Mouse (Mus musculus): Measurements from ENCODE around the gene Gm17387. TPM values are rescaled to one million over a fixed set of nuclear protein-coding genes. Genes with fewer than 3 reads are reported as not detected.

Gm17387 gene
- polyA plus RNA-seq, 1 experiment from 2014 or later, result not detected

GRCm38 (mm10) chr7:141056976-141057375 lies 28.0 kb downstream of the Gm17387 start:
- ATAC-seq (ENCODE audit: low read depth), result no peak
- Histone ChIP-seq H3K4me3 (no peak overlapping the region), H3K4me2 (no peak overlapping the region), H3K27ac (replicated peaks) (no peak overlapping the region), H3K9me3 (no peaks in the 10 kb centered on the region), H3K4me1 (replicated peaks) (peaks cover 21% of the 10 kb centered on the region), H3K27me3 (no peaks in the 10 kb centered on the region), H3K9ac (no peak overlapping the region), H3K36me3 (0 out of 2 replicates have a peak, but pooled peaks cover 4% of the 10 kb centered on the region)
- WGBS, result 89% methylated on average over 6 of the region's 6 CpGs

GRCm38 (mm10) chr7:141057541-141057940 lies 28.6 kb downstream of the Gm17387 start:
- no peak overlapping the region for H3K27ac ChIP-seq (replicated peaks)
- H3K36me3 ChIP-seq, result 0 out of 2 replicates have a peak, but pooled peaks cover 4% of the 10 kb centered on the region
- ATAC-seq (ENCODE audit: low read depth), result no peak
- H3K9ac ChIP-seq, result no peak overlapping the region
- no peak overlapping the region for H3K4me3 ChIP-seq
- peaks cover 27% of the 10 kb centered on the region for H3K4me1 ChIP-seq (replicated peaks)
- 92% methylated on average over 1 of the region's 1 CpGs for WGBS
- no peak overlapping the region for H3K4me2 ChIP-seq
- H3K9me3 ChIP-seq, result no peaks in the 10 kb centered on the region
- H3K27me3 ChIP-seq, result no peaks in the 10 kb centered on the region

- no peak overlapping the region for H3K4me3 ChIP-seq
- 92% methylated on average over 14 of the region's 14 CpGs for WGBS
- H3K9me3 ChIP-seq, result no peaks in the 10 kb centered on the region
- H3K9ac ChIP-seq, result no peak overlapping the region
- H3K4me2 ChIP-seq, result no peak overlapping the region
- H3K36me3 ChIP-seq, result peaks cover 8% of the 10 kb centered on the region
- no peaks in the 10 kb centered on the region for H3K27me3 ChIP-seq
- ATAC-seq (ENCODE audit: low read depth), result no peak
- H3K27ac ChIP-seq (replicated peaks), result no peak overlapping the region
- peaks cover 38% of the 10 kb centered on the region for H3K4me1 ChIP-seq (replicated peaks)
Observed at GRCm38 (mm10) chr7:141058601-141059341, 29.8 kb downstream of the Gm17387 start.

DNA sequence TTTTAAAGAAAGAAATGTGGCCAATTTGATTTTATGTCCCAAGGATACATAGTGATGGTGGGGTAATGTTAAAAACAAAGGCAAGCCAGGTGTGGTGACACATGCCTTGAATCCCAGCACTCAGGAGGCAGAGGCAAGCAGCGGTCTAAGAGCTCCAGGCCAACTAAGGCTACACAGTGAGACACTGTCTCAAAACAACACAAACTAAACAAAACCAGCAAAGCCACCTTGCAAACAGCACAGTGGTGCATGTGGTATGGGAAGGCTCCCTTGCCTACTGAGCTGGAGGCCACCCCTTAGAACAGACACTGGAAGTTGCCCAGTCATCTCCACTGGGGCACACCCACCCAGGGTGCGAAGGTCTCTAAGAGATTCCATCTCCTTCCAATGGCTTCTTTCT lies 31.0 kb downstream of the Gm17387 start:
- Histone ChIP-seq H3K27ac (replicated peaks) (peak overlapping the region; percentile 94), H3K9ac (peak overlapping the region; percentile 98), H3K9me3 (no peaks in the 10 kb centered on the region), H3K4me2 (peak overlapping the region; percentile 75), H3K27me3 (no peaks in the 10 kb centered on the region), H3K4me1 (replicated peaks) (peaks cover 38% of the 10 kb centered on the region), H3K36me3 (peaks cover 19% of the 10 kb centered on the region), H3K4me3 (peak overlapping the region; percentile 90)
- 69% methylated on average over 2 of the region's 2 CpGs for WGBS
- peak; percentile 6; the same call in 1 of the 2 replicates for ATAC-seq (ENCODE audit: low read depth)

GRCm38 (mm10) chr7:141060426-141061242 lies 31.7 kb downstream of the Gm17387 start, which contains the start of gene B4galnt4:
B4galnt4 (plus strand) TSS chr7:141061104.
- ATAC-seq (ENCODE audit: low read depth), result peak; percentile 99
- peak within 1 kb of the TSS; percentile 75 for H3K4me2 ChIP-seq
- H3K4me3 ChIP-seq, result peak within 1 kb of the TSS; percentile 90
- H3K4me1 ChIP-seq (replicated peaks), result peaks cover 38% of the 10 kb centered on the region
- peak within 1 kb of the TSS; percentile 94 for H3K27ac ChIP-seq (replicated peaks)
- no peaks in the 10 kb centered on the region for H3K27me3 ChIP-seq
- peak within 1 kb of the TSS; percentile 98 for H3K9ac ChIP-seq
- peaks cover 26% of the 10 kb centered on the region for H3K36me3 ChIP-seq
- H3K9me3 ChIP-seq, result no peaks in the 10 kb centered on the region
- under 1% methylated on average over 68 of the region's 72 CpGs for WGBS

- Histone ChIP-seq H3K4me1 (replicated peaks) (peaks cover 38% of the 10 kb centered on the region), H3K9ac (peak overlapping the region; percentile 98), H3K9me3 (no peaks in the 10 kb centered on the region), H3K27me3 (no peaks in the 10 kb centered on the region), H3K36me3 (peaks cover 29% of the 10 kb centered on the region), H3K27ac (replicated peaks) (peak overlapping the region; percentile 94), H3K4me2 (peak overlapping the region; percentile 75), H3K4me3 (peak overlapping the region; percentile 90)
- under 1% methylated on average over 37 of the region's 37 CpGs for WGBS
- ATAC-seq (ENCODE audit: low read depth), result peak; percentile 74
Observed at GRCm38 (mm10) chr7:141061269-141061692, 32.4 kb downstream of the Gm17387 start.

DNA sequence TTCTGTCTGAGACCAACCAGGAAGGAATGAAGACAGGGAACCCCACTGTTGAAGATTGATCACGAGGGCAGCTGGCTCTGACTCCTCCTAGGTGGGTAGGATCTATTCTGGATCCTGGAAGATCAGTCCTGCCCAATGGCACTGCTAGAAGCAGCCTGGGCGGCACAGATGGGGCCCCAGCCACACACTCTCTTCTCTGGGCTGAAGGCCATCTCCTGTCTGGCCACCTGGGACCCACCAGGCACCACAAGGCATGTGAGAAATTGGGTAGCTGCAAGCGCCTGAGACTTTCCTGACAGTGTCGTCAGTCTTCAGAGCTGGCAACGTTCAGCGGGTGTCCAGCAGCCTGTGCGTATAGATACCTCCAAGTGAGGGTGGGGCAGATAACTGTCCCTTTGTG lies 33.6 kb downstream of the Gm17387 start:
- H3K9ac ChIP-seq, result peak overlapping the region; percentile 98
- ATAC-seq (ENCODE audit: low read depth), result no peak
- no peak overlapping the region for H3K27ac ChIP-seq (replicated peaks)
- no peaks in the 10 kb centered on the region for H3K27me3 ChIP-seq
- H3K4me2 ChIP-seq, result peak overlapping the region; percentile 75
- no peaks in the 10 kb centered on the region for H3K9me3 ChIP-seq
- WGBS, result 69% methylated on average over 7 of the region's 7 CpGs
- peak overlapping the region; percentile 90; the same call in 1 of the 2 replicates for H3K4me3 ChIP-seq
- peaks cover 41% of the 10 kb centered on the region for H3K36me3 ChIP-seq
- peaks cover 38% of the 10 kb centered on the region for H3K4me1 ChIP-seq (replicated peaks)

DNA sequence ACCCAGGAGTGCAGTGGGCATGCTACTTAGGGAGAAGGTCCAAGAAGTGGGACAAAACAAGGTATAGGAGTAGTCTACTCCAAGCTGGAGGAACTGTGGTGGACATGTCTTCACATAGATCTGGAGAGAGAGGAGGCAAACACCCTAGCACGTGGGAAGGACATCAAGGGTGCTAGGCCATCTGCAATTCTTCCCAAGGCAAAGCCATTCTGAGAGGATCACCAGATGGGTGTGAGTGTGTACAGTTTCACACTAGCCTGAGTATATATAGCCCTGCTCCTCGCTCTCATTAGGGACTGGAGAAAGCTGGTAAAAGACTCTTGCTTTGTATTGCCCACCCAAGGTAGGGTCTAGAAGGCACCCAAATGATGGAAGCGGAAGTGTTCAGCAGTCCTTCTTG lies 34.4 kb downstream of the Gm17387 start:
- H3K36me3 ChIP-seq, result peaks cover 50% of the 10 kb centered on the region
- 0 out of 2 replicates have a peak overlapping the region, but pooled peaks have one; percentile 23 for H3K9ac ChIP-seq
- no peaks in the 10 kb centered on the region for H3K9me3 ChIP-seq
- WGBS, result 82% methylated on average over 3 of the region's 3 CpGs
- H3K4me3 ChIP-seq, result no peak overlapping the region
- H3K4me1 ChIP-seq (replicated peaks), result peaks cover 38% of the 10 kb centered on the region
- no peak for ATAC-seq (ENCODE audit: low read depth)
- H3K4me2 ChIP-seq, result no peak overlapping the region
- no peak overlapping the region for H3K27ac ChIP-seq (replicated peaks)
- H3K27me3 ChIP-seq, result no peaks in the 10 kb centered on the region

DNA sequence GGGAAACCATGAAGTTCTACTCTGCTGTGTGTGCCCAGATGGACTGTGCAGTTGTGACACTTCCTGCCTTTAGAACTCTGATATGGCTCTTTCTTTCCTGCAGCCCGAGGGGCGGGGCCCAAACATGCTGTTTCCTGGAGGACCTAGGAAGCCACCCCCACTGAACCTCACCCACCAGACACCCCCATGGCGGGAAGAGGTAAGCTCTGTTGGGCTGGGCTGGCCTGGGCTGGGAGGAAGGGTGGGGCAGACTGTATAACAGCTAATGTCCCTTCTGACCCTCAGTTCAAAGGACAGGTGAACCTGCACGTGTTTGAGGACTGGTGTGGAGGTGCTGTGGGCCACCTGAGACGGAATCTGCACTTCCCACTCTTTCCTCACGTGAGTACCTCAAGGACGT lies 35.2 kb downstream of the Gm17387 start:
- Histone ChIP-seq H3K27me3 (no peaks in the 10 kb centered on the region; the same call in 1 of the 2 replicates), H3K4me1 (replicated peaks) (peaks cover 38% of the 10 kb centered on the region), H3K9me3 (no peaks in the 10 kb centered on the region), H3K9ac (no peak overlapping the region), H3K4me3 (no peak overlapping the region), H3K27ac (replicated peaks) (no peak overlapping the region), H3K36me3 (peaks cover 56% of the 10 kb centered on the region), H3K4me2 (no peak overlapping the region)
- WGBS, result 91% methylated on average over 7 of the region's 7 CpGs
- no peak for ATAC-seq (ENCODE audit: low read depth)

DNA sequence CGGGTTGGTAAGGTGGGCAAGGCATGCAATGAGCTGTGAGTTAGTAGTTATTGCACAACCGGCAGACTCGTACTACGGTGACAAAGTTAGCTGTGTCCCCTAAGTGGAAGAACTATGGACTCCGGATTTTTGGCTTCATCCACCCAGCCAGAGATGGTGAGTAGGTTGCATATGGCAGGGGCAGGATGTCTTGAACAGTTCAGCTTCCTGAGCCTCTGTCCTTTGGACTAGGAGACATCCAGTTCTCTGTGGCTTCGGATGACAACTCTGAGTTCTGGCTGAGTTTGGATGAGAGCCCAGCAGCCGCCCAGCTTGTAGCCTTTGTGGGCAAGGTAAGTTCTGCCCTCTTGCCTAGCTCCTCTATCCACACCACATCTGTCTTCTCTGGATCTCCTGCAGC lies 35.6 kb downstream of the Gm17387 start:
- WGBS, result 90% methylated on average over 7 of the region's 7 CpGs
- Histone ChIP-seq H3K4me3 (no peak overlapping the region), H3K27me3 (no peaks in the 10 kb centered on the region; the same call in 1 of the 2 replicates), H3K9me3 (no peaks in the 10 kb centered on the region), H3K4me2 (no peak overlapping the region), H3K27ac (replicated peaks) (no peak overlapping the region), H3K9ac (no peak overlapping the region), H3K36me3 (peaks cover 56% of the 10 kb centered on the region), H3K4me1 (replicated peaks) (peaks cover 35% of the 10 kb centered on the region)
- no peak for ATAC-seq (ENCODE audit: low read depth)

GRCm38 (mm10) chr7:141068351-141068750 lies 39.4 kb downstream of the Gm17387 start:
- H3K27ac ChIP-seq (replicated peaks), result no peak overlapping the region
- H3K9me3 ChIP-seq, result no peaks in the 10 kb centered on the region
- ATAC-seq (ENCODE audit: low read depth), result no peak
- no peak overlapping the region for H3K4me2 ChIP-seq
- peaks cover 24% of the 10 kb centered on the region for H3K4me1 ChIP-seq (replicated peaks)
- no peak overlapping the region for H3K9ac ChIP-seq
- 75% methylated on average over 19 of the region's 19 CpGs for WGBS
- peaks cover 17% of the 10 kb centered on the region for H3K27me3 ChIP-seq
- no peak overlapping the region for H3K4me3 ChIP-seq
- H3K36me3 ChIP-seq, result peaks cover 56% of the 10 kb centered on the region

All from neural tube, embryonic 13.5 days (tissue).